Mouse (Mus musculus): ENCODE measurements around the gene Gm21060. TPM values are rescaled to one million over a fixed set of nuclear protein-coding genes. Genes with fewer than 3 reads are reported as not detected.
"Not testable (repeated sequence)": the region's sequence is repeated elsewhere in the genome, so short reads cannot be mapped to it uniquely, and the experiment has no call there.

Gm21060 gene
- total RNA-seq (2021), result not detected
- long read RNA-seq, result 0 reads

- no peak for DNase-seq (ENCODE audit: low spot score in 2 of 2)
These were observed at the start of gene Gm21060 for GRCm38 (mm10) chr19:61296969-61297368. Gene Gm21060, minus strand, starts transcription at chr19:61297069.

GRCm38 (mm10) chr19:61320844-61321243 lies 24.0 kb upstream of the Gm21060 start:
- DNase-seq (ENCODE audit: low spot score in 2 of 2), result not testable (repeated sequence)

- DNase-seq (ENCODE audit: low spot score in 2 of 2), result not testable (repeated sequence)
These were observed 16.3 kb upstream of the Gm21060 start for GRCm38 (mm10) chr19:61313185-61313584.

- DNase-seq (ENCODE audit: low spot score in 2 of 2), result not testable (repeated sequence)
These were observed 15.5 kb upstream of the Gm21060 start for GRCm38 (mm10) chr19:61312400-61312799.

GRCm38 (mm10) chr19:61308083-61308482 lies 11.2 kb upstream of the Gm21060 start:
- not testable (repeated sequence) for DNase-seq (ENCODE audit: low spot score in 2 of 2)

- not testable (repeated sequence) for DNase-seq (ENCODE audit: low spot score in 2 of 2)
These were observed 11.8 kb downstream of the Gm21060 start for GRCm38 (mm10) chr19:61285033-61285432.

- no peak for DNase-seq (ENCODE audit: low spot score in 2 of 2)
These were observed 13.3 kb downstream of the Gm21060 start for GRCm38 (mm10) chr19:61283581-61283980.

- DNase-seq (ENCODE audit: low spot score in 2 of 2), result no peak
These were observed 21.4 kb downstream of the Gm21060 start for GRCm38 (mm10) chr19:61275446-61275845.

GRCm38 (mm10) chr19:61269141-61269540 lies 27.7 kb downstream of the Gm21060 start:
- DNase-seq (ENCODE audit: low spot score in 2 of 2), result not testable (repeated sequence)

- no peak for DNase-seq (ENCODE audit: low spot score in 2 of 2)
These were observed 29.7 kb downstream of the Gm21060 start for GRCm38 (mm10) chr19:61267141-61267540.

GRCm38 (mm10) chr19:61266651-61267050 lies 30.2 kb downstream of the Gm21060 start:
- peak in 1 of 2 experiments; percentile 30 for DNase-seq (ENCODE audit: low spot score in 2 of 2)

GRCm38 (mm10) chr19:61266246-61266615 lies 30.6 kb downstream of the Gm21060 start:
- DNase-seq (ENCODE audit: low spot score in 2 of 2), result peak; percentile 11 to 16

- DNase-seq (ENCODE audit: low spot score in 2 of 2), result peak; percentile 20 to 54
These were observed 31.3 kb downstream of the Gm21060 start for GRCm38 (mm10) chr19:61265349-61266245.

- no peak for DNase-seq (ENCODE audit: low spot score in 2 of 2)
These were observed 31.9 kb downstream of the Gm21060 start for GRCm38 (mm10) chr19:61264933-61265332.

- no peak for DNase-seq (ENCODE audit: low spot score in 2 of 2)
These were observed 32.6 kb downstream of the Gm21060 start for GRCm38 (mm10) chr19:61264227-61264626.

GRCm38 (mm10) chr19:61261241-61261640 lies 35.6 kb downstream of the Gm21060 start:
- no peak for DNase-seq (ENCODE audit: low spot score in 2 of 2)

GRCm38 (mm10) chr19:61257733-61258132 lies 39.1 kb downstream of the Gm21060 start:
- DNase-seq (ENCODE audit: low spot score in 2 of 2), result no peak

GRCm38 (mm10) chr19:61256166-61256887 lies 40.5 kb downstream of the Gm21060 start:
- no peak for DNase-seq (ENCODE audit: low spot score in 2 of 2)

- not testable (repeated sequence) for DNase-seq (ENCODE audit: low spot score in 2 of 2)
These were observed 49.5 kb downstream of the Gm21060 start for GRCm38 (mm10) chr19:61247334-61247733.

Measured in layer of hippocampus, adult 18-20 months (tissue).